Mouse (Mus musculus) midbrain, embryonic 15.5 days (tissue): ENCODE measurements around the gene Rabif. TPM values are rescaled to one million over a fixed set of nuclear protein-coding genes. Genes with fewer than 3 reads are reported as not detected.
"Not testable (repeated sequence)": the region's sequence is repeated elsewhere in the genome, so short reads cannot be mapped to it uniquely, and the experiment has no call there.

Experiments
- ATAC-seq: fragments of 200-750 bp; cut with Nextera tagmentation; replicated peaks from 2 replicates; pipeline ENCODE4 v1.8.0; 2017; ENCODE audit warnings: moderate TSS enrichment
- H3K27ac ChIP-seq: fragments of 300-500 bp; sonication (generic); 2 replicates; pipeline ENCODE4 v1.5.1; 2015; ENCODE audit warnings: mild to moderate bottlenecking, inconsistent platforms
- H3K27me3 ChIP-seq: fragments of 300-500 bp; sonication (generic); replicated peaks from 2 replicates; pipeline ENCODE4 v1.6.1; 2015; ENCODE audit warnings: inconsistent platforms
- H3K36me3 ChIP-seq: fragments of 300-500 bp; sonication (generic); replicated peaks from 2 replicates; pipeline ENCODE4 v1.6.1; 2015; ENCODE audit warnings: inconsistent platforms
- H3K4me1 ChIP-seq: fragments of 300-500 bp; sonication (generic); 2 replicates; pipeline ENCODE4 v1.6.1; 2015; ENCODE audit warnings: inconsistent platforms
- H3K4me2 ChIP-seq: fragments of 300-500 bp; sonication (generic); 2 replicates; pipeline ENCODE4 v1.6.1; 2015; ENCODE audit warnings: inconsistent platforms, mild to moderate bottlenecking, moderate library complexity
- H3K4me3 ChIP-seq: fragments of 300-500 bp; sonication (generic); 2 replicates; pipeline ENCODE4 v1.5.1; 2015; ENCODE audit warnings: mild to moderate bottlenecking, inconsistent platforms
- H3K9ac ChIP-seq: fragments of 300-500 bp; sonication (generic); 2 replicates; pipeline ENCODE4 v1.6.1; 2015; ENCODE audit warnings: mild to moderate bottlenecking, inconsistent platforms
- H3K9me3 ChIP-seq: fragments of 300-500 bp; sonication (generic); 2 replicates; pipeline ENCODE4 v1.6.1; 2016; ENCODE audit warnings: inconsistent platforms
- WGBS: fragments of 180-500 bp; shearing (Covaris S2); methylation state at CpG from one replicate; pipeline ENCODE4 v1.1.7; 2015; ENCODE audit warnings: mixed read lengths; 5-methylcytosine and 5-hydroxymethylcytosine counted together
- polyA plus RNA-seq: library from polyadenylated mRNA; unstranded; fragments of >200 nt; fragmentation: Nextera tagmentation; extraction: Ambion mirVana; gene quantifications from 2 replicates; pipeline ENCODE4 v1.2.1, GENCODE M21; 2015

The Rabif gene
- polyA plus RNA-seq: 69.5 and 70.7 TPM in 2 replicates

DNA sequence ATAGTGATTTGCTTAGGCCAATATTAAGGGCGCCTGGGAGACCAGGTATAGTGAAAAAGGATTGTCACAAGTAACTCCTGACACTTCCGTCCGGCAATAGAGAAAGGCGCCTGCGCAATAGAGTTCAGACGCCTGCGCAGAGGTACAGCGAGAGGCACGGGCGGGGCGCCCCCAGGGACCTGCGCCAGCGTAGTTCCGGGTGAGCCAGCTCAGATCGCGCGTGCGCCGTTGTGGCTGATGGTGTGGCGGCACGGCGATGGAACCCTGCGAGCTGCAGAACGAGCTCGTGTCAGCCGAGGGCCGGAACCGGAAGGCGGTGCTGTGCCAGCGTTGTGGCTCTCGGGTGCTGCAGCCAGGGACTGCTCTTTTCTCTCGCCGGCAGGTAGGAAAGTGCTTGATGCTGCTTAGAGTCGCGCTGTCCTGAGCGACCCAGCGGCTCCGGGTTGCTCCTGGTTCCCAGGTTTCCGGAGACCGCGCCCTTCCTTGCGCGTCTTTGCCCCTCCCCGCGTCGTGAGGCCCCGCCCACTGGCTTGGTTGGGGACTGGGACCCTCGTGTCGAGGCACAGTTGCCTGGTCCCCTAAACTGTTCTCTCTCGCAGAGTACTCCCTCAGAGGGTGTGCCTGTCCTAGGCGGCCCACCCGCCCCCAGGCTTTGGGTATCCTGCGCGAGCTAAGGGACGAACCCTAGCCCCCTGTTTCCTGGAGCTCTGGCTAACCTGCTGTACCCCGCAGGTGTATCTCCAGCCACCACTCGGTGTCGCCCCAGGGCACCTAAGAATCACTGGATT, at the start of gene Rabif:
Gene Rabif, plus strand, starts transcription at position 221 of the 788 bp plus-strand sequence.
- no peaks in the 10 kb centered on the region for H3K27me3 ChIP-seq
- whole genome bisulfite sequencing: under 1% methylated on average over 58 of the region's 58 CpGs

DNA sequence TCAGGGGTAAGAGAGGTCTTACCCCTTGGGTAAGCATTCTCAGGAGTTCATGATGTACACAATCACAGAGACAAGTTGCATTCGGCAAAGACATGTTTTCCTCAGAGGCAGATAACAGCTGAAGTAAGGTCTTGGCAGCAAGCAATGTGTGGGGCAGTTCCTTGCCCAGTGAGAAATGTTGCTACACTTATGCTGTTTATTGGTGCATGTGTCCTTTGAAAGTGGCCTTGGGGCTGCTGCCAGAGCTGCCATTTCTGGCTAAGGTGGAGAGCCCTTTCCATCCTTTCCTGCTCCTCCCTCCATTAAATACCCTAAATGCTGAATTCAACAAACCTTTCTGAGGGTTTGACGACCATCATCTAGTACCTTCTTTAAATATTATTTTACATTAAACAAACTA, 49.0 kb upstream of the Rabif start:
- no peaks in the 10 kb centered on the region for H3K27me3 ChIP-seq
- H3K36me3 ChIP-seq: no peaks in the 10 kb centered on the region
- H3K4me3 ChIP-seq: no peak overlapping the region
- H3K4me1 ChIP-seq: no peaks in the 10 kb centered on the region
- no peak overlapping the region for H3K4me2 ChIP-seq
- 99% methylated on average over 2 of the region's 2 CpGs for WGBS
- no peak for ATAC-seq
- no peaks in the 10 kb centered on the region for H3K9me3 ChIP-seq
- H3K9ac ChIP-seq: no peak overlapping the region
- H3K27ac ChIP-seq: no peak overlapping the region

More for the DNA sequence above, at the start of gene Rabif:
- H3K4me3 ChIP-seq: peak within 1 kb of the TSS; percentile 54
- H3K9me3 ChIP-seq: no peaks in the 10 kb centered on the region
- peak within 1 kb of the TSS; percentile 73 for H3K4me2 ChIP-seq
- peak; percentile 99 for ATAC-seq
- peaks cover 8% of the 10 kb centered on the region; the same call in 1 of the 2 replicates for H3K36me3 ChIP-seq
- H3K27ac ChIP-seq: peak within 1 kb of the TSS; percentile 92
- peaks cover 17% of the 10 kb centered on the region for H3K4me1 ChIP-seq
- peak within 1 kb of the TSS; percentile 55 for H3K9ac ChIP-seq

DNA sequence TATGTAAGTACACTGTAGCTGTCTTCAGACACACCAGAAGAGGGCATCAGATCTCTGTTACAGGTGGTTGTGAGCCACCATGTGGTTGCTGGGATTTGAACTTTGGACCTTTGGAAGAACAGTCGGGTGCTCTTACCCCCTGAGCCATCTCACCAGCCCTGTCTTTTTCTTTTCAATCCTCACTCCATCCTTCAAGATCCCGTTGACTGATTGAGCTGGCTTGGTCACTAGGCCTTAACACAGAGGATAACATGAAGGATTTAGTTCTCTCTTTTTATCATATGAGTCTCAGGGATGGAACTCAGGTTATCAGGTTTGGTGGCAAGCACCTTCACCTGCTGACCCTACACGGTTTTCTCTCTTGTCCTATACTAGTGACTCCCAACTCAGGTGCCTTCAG, 45.9 kb upstream of the Rabif start:
- H3K4me3 ChIP-seq, H3K9me3 ChIP-seq, H3K27ac ChIP-seq, H3K36me3 ChIP-seq, H3K4me2 ChIP-seq, H3K9ac ChIP-seq, H3K27me3 ChIP-seq, H3K4me1 ChIP-seq, ATAC-seq: not testable (repeated sequence)
- 81% methylated on average over 3 of the region's 3 CpGs for WGBS

DNA sequence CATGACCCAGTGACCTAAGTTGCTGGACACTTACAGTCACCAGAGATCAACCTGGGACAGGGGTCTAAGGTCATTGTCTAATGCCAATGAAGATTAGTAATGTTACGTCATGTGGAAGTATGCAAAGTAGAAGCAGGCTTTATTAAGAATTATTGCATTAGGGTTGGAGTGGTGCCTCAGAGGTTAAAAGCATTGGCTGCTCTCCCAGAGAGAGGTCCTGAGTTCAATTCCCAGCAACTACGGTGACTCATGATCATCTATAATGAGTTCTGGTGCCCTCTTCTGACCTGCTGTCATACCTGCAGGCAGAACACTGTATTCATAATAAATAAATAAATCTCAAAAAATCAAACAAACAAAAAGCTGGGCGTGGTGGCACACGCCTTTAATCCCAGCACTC, 44.2 kb upstream of the Rabif start:
- Histone ChIP-seq H3K36me3 (no peaks in the 10 kb centered on the region), H3K4me3 (no peak overlapping the region), H3K9ac (no peak overlapping the region), H3K4me1 (peaks cover 8% of the 10 kb centered on the region), H3K27ac (no peak overlapping the region), H3K4me2 (no peak overlapping the region), H3K27me3 (no peaks in the 10 kb centered on the region), H3K9me3 (no peaks in the 10 kb centered on the region)
- ATAC-seq: no peak
- WGBS: 89% methylated on average over 4 of the region's 4 CpGs

DNA sequence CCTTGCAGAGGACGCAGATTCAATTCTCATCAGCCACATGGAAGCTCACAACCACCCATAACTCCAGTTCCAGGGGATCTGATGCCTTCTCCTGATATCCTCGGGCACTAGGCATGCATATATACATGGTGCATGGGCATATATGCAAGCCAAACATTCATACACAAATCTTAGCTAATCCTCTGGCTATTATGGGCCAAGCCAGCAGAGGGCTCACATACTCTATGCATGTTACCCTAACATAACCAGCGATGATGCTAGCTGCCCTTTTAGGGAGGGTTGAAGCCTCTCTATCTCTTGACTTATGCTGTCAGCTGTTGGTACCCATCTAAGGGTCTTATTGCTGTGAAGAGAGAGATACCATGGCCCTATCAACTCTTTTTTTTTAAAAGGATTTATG, 43.5 kb upstream of the Rabif start:
- Histone ChIP-seq H3K4me1 (peaks cover 10% of the 10 kb centered on the region), H3K9ac (no peak overlapping the region), H3K4me2 (no peak overlapping the region), H3K4me3 (no peak overlapping the region), H3K27ac (no peak overlapping the region), H3K36me3 (no peaks in the 10 kb centered on the region), H3K27me3 (no peaks in the 10 kb centered on the region), H3K9me3 (no peaks in the 10 kb centered on the region)
- WGBS: 46% methylated on average over 3 of the region's 3 CpGs
- no peak for ATAC-seq

DNA sequence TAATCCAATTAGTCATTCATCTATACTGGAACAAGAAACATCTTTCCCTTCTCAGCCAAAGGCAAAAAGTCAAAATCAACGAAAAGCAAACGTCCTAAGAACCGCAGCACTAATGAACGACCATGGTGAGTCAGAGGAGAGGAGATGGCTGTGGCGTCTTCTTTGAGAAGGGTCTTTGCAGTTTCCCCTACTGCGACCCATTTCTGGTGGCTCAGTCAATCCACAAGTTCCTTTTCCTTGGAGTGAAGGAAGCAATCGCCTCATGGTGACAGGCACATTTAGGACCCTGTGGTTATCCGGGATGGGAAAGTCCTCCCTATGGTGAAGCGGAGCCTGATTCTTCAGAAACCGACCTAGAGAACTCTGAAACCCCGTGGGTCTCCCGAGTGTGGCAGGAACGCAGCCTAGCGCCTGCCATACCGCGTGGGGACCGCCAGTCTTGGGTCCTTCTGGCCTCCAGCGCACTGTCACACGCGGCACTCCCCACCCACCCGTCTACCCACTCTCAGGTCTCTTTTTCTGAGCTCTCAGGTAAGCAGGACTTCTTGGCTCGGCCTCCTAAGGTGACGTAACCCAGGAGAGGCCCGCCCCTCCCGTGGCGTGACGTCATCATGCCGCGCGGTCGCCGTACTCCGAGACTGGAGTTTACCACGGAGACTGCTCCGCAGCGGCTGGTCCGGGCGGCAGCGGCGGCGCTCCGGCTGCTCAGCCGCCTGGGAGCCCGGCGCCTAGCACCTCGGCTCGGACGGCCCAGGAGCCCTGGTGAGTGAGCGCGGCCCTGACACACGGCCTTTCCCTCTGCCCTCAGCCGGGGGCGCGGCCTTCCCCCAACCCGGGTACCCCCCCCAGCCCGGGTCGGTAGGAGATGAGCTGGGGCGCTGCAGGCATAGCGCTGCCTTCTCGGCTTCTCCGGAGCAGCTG, 39.3 kb upstream of the Rabif start, which contains the start of gene Klhl12:
Gene Klhl12, plus strand, starts transcription at position 628 of the 921 bp plus-strand sequence.
- peak within 1 kb of the TSS; percentile 94 for H3K4me3 ChIP-seq
- peak within 1 kb of the TSS; percentile 91 for H3K9ac ChIP-seq
- WGBS: 1% methylated on average over 61 of the region's 61 CpGs
- peak within 1 kb of the TSS; percentile 79 for H3K27ac ChIP-seq
- no peaks in the 10 kb centered on the region for H3K27me3 ChIP-seq
- peaks cover 16% of the 10 kb centered on the region; the same call in 1 of the 2 replicates for H3K36me3 ChIP-seq
- peaks cover 19% of the 10 kb centered on the region for H3K4me1 ChIP-seq
- peak within 1 kb of the TSS; percentile 80 for H3K4me2 ChIP-seq
- no peaks in the 10 kb centered on the region for H3K9me3 ChIP-seq
- ATAC-seq: peak; percentile 97

DNA sequence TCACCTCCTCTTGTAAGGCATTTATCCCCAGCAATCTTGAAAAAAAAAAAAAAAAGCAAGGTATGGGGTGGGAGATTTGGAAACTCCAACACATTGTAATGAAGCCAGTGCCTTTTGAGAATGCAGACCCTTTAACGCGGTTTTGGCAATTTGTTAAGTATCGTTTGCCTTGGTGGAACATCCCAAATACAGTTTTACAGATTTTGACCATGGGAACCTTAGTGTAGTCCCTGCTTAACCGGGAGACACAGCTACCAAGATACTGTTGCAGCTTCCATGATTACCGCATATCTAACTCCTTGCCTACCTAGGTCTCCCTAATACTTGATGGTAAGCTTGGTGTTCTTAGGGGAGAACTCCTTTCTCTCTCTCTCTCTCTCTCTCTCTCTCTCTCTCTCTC, 38.4 kb upstream of the Rabif start:
- Histone ChIP-seq H3K4me2 (peak overlapping the region; percentile 80), H3K9me3 (no peaks in the 10 kb centered on the region), H3K4me1 (peaks cover 19% of the 10 kb centered on the region), H3K9ac (peak overlapping the region; percentile 91), H3K27me3 (no peaks in the 10 kb centered on the region), H3K36me3 (peaks cover 17% of the 10 kb centered on the region), H3K4me3 (peak overlapping the region; percentile 94), H3K27ac (no peak overlapping the region)
- WGBS: 16% methylated on average over 5 of the region's 5 CpGs
- ATAC-seq: no peak

DNA sequence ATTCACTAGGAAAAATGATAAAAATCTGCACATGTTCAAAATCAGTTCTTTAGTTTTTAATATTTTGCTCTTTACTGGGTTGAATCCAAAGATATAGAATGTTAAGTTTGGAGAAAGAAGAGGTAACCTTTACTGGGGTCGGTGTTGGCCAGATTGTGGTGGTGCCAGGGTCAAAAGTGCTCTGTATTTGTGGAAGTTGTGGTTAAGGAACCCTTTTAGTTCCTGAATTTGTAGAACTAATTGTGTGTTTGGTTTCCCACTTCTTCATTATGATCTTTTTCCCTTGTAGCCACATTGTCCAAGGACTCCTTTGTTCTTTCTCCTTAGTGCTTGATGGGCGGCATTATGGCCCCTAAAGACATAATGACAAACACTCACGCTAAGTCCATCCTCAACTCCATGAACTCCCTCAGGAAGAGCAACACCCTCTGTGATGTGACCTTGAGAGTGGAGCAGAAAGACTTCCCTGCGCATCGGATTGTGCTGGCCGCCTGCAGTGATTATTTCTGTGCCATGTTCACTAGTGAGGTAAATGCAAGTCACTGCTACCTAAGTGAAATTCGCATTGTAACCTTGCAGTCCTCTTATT, 36.2 kb upstream of the Rabif start:
- Histone ChIP-seq H3K9me3 (no peaks in the 10 kb centered on the region), H3K27ac (no peak overlapping the region), H3K4me2 (no peak overlapping the region), H3K9ac (no peak overlapping the region), H3K36me3 (peaks cover 26% of the 10 kb centered on the region), H3K4me1 (peaks cover 19% of the 10 kb centered on the region), H3K27me3 (no peaks in the 10 kb centered on the region), H3K4me3 (no peak overlapping the region)
- WGBS: 94% methylated on average over 7 of the region's 7 CpGs
- ATAC-seq: no peak

DNA sequence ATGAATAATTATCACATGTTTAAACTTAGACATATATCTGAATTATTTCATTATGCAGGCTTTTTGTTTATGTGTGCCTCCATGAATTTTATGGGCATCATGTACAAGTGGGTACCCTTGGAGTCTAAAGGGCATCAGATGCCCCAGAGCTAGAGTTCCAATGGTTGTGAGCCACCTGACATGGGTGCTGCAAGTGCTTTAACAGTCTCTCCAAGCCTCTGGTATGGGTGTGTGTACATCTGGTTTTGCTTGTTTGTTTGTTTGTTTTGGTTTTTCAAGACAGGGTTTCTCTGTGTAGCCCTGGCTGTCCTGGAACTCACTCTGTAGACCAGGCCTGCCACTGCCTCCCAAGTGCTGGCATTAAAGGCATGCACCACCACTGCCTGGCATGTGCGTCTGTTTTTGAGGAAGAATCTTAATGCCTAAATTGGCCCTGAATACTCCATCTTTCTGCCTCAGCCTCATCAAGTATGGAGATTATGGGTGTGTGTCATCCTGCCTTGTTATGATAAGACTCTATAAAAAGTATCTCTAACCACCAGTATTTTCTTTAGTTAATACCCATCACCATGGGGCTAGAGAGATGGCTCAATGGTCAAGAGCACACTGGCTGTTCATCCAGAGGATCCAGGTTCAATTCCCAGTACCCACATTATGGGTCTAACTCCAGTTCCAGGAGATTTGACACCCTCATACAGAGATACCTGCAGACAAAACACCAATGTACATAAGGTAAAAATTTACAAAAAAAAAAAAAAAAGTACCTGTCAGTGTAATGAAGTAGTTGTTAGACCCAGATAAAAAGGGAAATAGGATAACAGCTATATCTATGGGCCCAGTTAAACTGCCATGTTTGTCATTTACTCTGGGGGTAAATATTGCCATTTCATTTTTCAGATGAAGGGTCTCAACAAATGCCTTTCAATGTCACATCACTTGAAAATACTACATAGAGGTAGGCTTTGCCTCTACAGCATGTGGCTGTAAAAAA, 33.9 kb upstream of the Rabif start:
- WGBS: 93% methylated on average over 1 of the region's 1 CpGs
- Histone ChIP-seq H3K9ac (no peak overlapping the region), H3K27me3 (no peaks in the 10 kb centered on the region), H3K4me3 (no peak overlapping the region), H3K9me3 (no peaks in the 10 kb centered on the region), H3K4me2 (no peak overlapping the region), H3K27ac (no peak overlapping the region), H3K4me1 (peaks cover 11% of the 10 kb centered on the region), H3K36me3 (peaks cover 29% of the 10 kb centered on the region)
- no peak for ATAC-seq

DNA sequence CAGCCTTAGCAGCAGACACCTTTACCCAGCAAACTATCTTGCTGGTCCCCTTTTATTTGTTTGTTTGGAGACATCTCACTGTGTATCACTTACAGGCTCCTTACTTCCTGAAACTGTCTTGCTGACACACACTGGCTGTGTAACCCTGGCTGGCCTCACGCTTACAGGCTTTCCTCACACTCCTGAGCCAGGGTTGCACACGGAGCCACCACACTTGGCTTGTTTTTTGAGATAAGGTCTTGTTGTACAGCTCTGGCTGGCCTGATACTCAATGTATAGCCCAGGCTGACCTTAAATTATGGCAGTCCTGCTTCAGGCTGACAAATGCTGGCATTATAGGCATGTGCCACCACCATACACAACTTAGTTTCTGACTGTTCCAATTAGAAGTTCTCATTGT, 9.8 kb upstream of the Rabif start:
- Histone ChIP-seq H3K9ac (no peak overlapping the region), H3K4me2 (no peak overlapping the region), H3K27me3 (no peaks in the 10 kb centered on the region), H3K36me3 (peaks cover 34% of the 10 kb centered on the region), H3K9me3 (no peaks in the 10 kb centered on the region), H3K4me1 (no peaks in the 10 kb centered on the region), H3K4me3 (no peak overlapping the region), H3K27ac (no peak overlapping the region)
- ATAC-seq: no peak
- 94% methylated on average over 2 of the region's 2 CpGs for WGBS
